Comparison of ENCODE assay signal across 9 mouse cellular contexts in genomic region chr3:89456726-89457665, GRCm38 (mm10). TPM values are rescaled to one million over a fixed set of nuclear protein-coding genes. Genes with fewer than 3 reads are reported as not detected.
A peak's percentile ranks its signal among the peaks of the same experiment; 100 is the strongest.
DNase-seq lines count a peak whose midpoint lies in the region; ATAC-seq and TF ChIP-seq lines count a peak whose summit lies in the region.
"Had no signal": no experiment of that assay in that cellular context is flagged by ENCODE, and none has a peak within 500 bp of the region (broad histone marks: within the 10 kb centered on the region; RNA-seq: fewer than 3 reads in every experiment).

No protein-coding gene starts in this region.

- DNase-seq in testis, postnatal 14 days (ENCODE audit: low spot score), result no peak
- peak; percentile 83 for DNase-seq in adrenal gland, postnatal 10 days
- peak; percentile 87 for DNase-seq in embryonic facial prominence, embryonic 10.5 days (ENCODE audit: low spot score)
- peak; percentile 51 for DNase-seq in liver, adult 2 months (ENCODE audit: extremely low read depth, low read depth, low spot score)

- peaks cover 4% of the 10 kb centered on the region for H3K4me1 ChIP-seq in testis, adult 2 months (ENCODE audit: control insufficient read depth, insufficient read depth, low read length)
- H3K4me1 ChIP-seq in embryonic facial prominence, embryonic 10.5 days, result peaks cover 40% of the 10 kb centered on the region
- H3K4me1 ChIP-seq in liver, adult 2 months (ENCODE audit: control insufficient read depth, insufficient read depth, low read length), result peaks cover 11% of the 10 kb centered on the region; the same call in 1 of the 2 replicates

- no peaks in the 10 kb centered on the region for H3K79me2 ChIP-seq in liver, adult 2 months (ENCODE audit: control insufficient read depth, insufficient read depth, low read length)

- H3K9ac ChIP-seq in liver, adult 2 months (ENCODE audit: low read depth, low read length), result no peak overlapping the region
- H3K9ac ChIP-seq: hindbrain, embryonic 15.5 days had no signal

- H3K36me3 ChIP-seq in testis, adult 2 months (ENCODE audit: control insufficient read depth, insufficient read depth, low read length), result no peaks in the 10 kb centered on the region
- peaks cover 9% of the 10 kb centered on the region for H3K36me3 ChIP-seq in embryonic facial prominence, embryonic 10.5 days (replicated peaks)
- no peaks in the 10 kb centered on the region; the same call in 1 of the 2 replicates for H3K36me3 ChIP-seq in liver, adult 2 months (ENCODE audit: control insufficient read depth, insufficient read depth, low read length)

- H3K4me3 ChIP-seq in testis, adult 2 months (ENCODE audit: control insufficient read depth, low read depth, low read length), result no peak overlapping the region; the same call in 1 of the 2 replicates
- H3K4me3 ChIP-seq in embryonic facial prominence, embryonic 10.5 days, result no peak overlapping the region
- no peak overlapping the region for H3K4me3 ChIP-seq in liver, adult 2 months (ENCODE audit: insufficient read depth, low read depth, low read length)
- H3K4me3 ChIP-seq: hindbrain, embryonic 15.5 days had no signal

- WGBS in embryonic facial prominence, embryonic 10.5 days, result 39% methylated on average over 10 of the region's 10 CpGs
- 40% methylated on average over 10 of the region's 10 CpGs for WGBS in liver, adult 2 months

- H3K9me3 ChIP-seq in embryonic facial prominence, embryonic 10.5 days, result no peaks in the 10 kb centered on the region
- H3K9me3 ChIP-seq: hindbrain, embryonic 15.5 days had no signal

- no peaks in the 10 kb centered on the region for H3K27me3 ChIP-seq in testis, adult 2 months (ENCODE audit: control insufficient read depth, insufficient read depth, low read length)
- no peaks in the 10 kb centered on the region for H3K27me3 ChIP-seq in embryonic facial prominence, embryonic 10.5 days (replicated peaks; ENCODE audit: low read depth, poor library complexity, severe bottlenecking)
- no peaks in the 10 kb centered on the region for H3K27me3 ChIP-seq in liver, adult 2 months (ENCODE audit: control insufficient read depth, insufficient read depth, low read length)
- H3K27me3 ChIP-seq: hindbrain, embryonic 15.5 days had no signal

- TF ChIP-seq CTCF in testis, adult 2 months (IDR thresholded peaks at IDR 0.05; ENCODE audit: control insufficient read depth, insufficient read depth, insufficient replicate concordance, low read depth, low read length), result peak; percentile 52; the same call in 1 of the 2 replicates
- TF ChIP-seq CTCF in liver, adult 2 months (IDR thresholded peaks at IDR 0.05; ENCODE audit: low read depth, low read length), result peak; percentile 88

- peak; percentile 31 for ATAC-seq in inflammation-experienced regulatory T-cells, adult 6 months
- peak; percentile 68 for ATAC-seq in neutrophil, adult 5-6 weeks (ENCODE audit: extremely low read depth, insufficient number of reproducible peaks, low FRiP score, poor library complexity, severe bottlenecking)
- ATAC-seq in activated CD4-positive, CD25-positive, alpha-beta regulatory T cell, adult 4 months, result no peak

- H3K27ac ChIP-seq in testis, adult 2 months (ENCODE audit: control insufficient read depth, insufficient read depth, low read depth, low read length), result no peak overlapping the region
- 0 out of 2 replicates have a peak overlapping the region, but pooled peaks have one; percentile 19 for H3K27ac ChIP-seq in embryonic facial prominence, embryonic 10.5 days (replicated peaks)
- H3K27ac ChIP-seq in liver, adult 2 months (replicated peaks; ENCODE audit: insufficient read depth, low read depth, low read length), result no peak overlapping the region
- H3K27ac ChIP-seq: hindbrain, embryonic 15.5 days had no signal

- TF ChIP-seq POLR2A in testis, adult 2 months (IDR thresholded peaks at IDR 0.05; ENCODE audit: control insufficient read depth, low read depth, low read length), result no peak
- TF ChIP-seq POLR2A in liver, adult 2 months (IDR thresholded peaks at IDR 0.05; ENCODE audit: extremely low read depth, insufficient read depth, low read length), result no peak

RNA-seq across cellular contexts. Expression of gene Pmvk, which starts 2.7 kb away (rescaled TPM):
- 21.0 and 23.1 TPM in 2 replicates for polyA plus RNA-seq in testis, adult 2 months (2012; rRNA removed)
- total RNA-seq in adrenal gland, postnatal 10 days (2021), result 10 to 100 TPM; 15.3 to 17.1 TPM
- polyA plus RNA-seq in embryonic facial prominence, embryonic 10.5 days (2016; fragmentation: Nextera tagmentation; extraction: Ambion mirVana), result 66.4 and 67.6 TPM in 2 replicates
- polyA plus RNA-seq in inflammation-experienced regulatory T-cells, adult 6 months (2017; shearing (Covaris generic)), result 10 to 100 TPM; 34.8 to 40.5 (median 39.0) TPM
- 79.5 and 112 TPM in 2 replicates for total RNA-seq in liver, adult 2 months (2014; rRNA removed)
- 82.1 and 108 TPM in 2 replicates for polyA plus RNA-seq in liver, adult 2 months (2012; rRNA removed)
- total RNA-seq in neutrophil, adult 5-6 weeks (2017), result 22.3 and 24.7 TPM in 2 replicates
- polyA plus RNA-seq in activated CD4-positive, CD25-positive, alpha-beta regulatory T cell, adult 4 months (2017; shearing (Covaris generic)), result 10 to 100 TPM; 31.4 to 41.9 TPM

RNA-seq across cellular contexts. Expression of gene Pbxip1, which starts 20.5 kb away (rescaled TPM):
- polyA plus RNA-seq in testis, adult 2 months (2012; rRNA removed), result 8.2 and 9.9 TPM in 2 replicates
- 10 to 100 TPM; 46.0 to 62.1 TPM for total RNA-seq in adrenal gland, postnatal 10 days (2021)
- 17.5 and 20.1 TPM in 2 replicates for polyA plus RNA-seq in embryonic facial prominence, embryonic 10.5 days (2016; fragmentation: Nextera tagmentation; extraction: Ambion mirVana)
- polyA plus RNA-seq in inflammation-experienced regulatory T-cells, adult 6 months (2017; shearing (Covaris generic)), result 10 to 100 TPM; 41.1 to 46.1 (median 42.2) TPM
- total RNA-seq in liver, adult 2 months (2014; rRNA removed), result 5.7 and 5.9 TPM in 2 replicates
- polyA plus RNA-seq in liver, adult 2 months (2012; rRNA removed), result 6.6 and 9.1 TPM in 2 replicates
- 196 TPM in 2 replicates for total RNA-seq in neutrophil, adult 5-6 weeks (2017)
- 10 to 100 TPM; 35.6 to 47.3 TPM for polyA plus RNA-seq in activated CD4-positive, CD25-positive, alpha-beta regulatory T cell, adult 4 months (2017; shearing (Covaris generic))

RNA-seq across cellular contexts. Expression of gene Pygo2, which starts 27.0 kb away (rescaled TPM):
- polyA plus RNA-seq in testis, adult 2 months (2012; rRNA removed), result 18.1 and 19.6 TPM in 2 replicates
- total RNA-seq in adrenal gland, postnatal 10 days (2021), result 10 to 100 TPM; 34.2 to 36.9 TPM
- 47.4 and 48.9 TPM in 2 replicates for polyA plus RNA-seq in embryonic facial prominence, embryonic 10.5 days (2016; fragmentation: Nextera tagmentation; extraction: Ambion mirVana)
- 1 to 10 TPM; 9.0 to 9.6 (median 9.5) TPM for polyA plus RNA-seq in inflammation-experienced regulatory T-cells, adult 6 months (2017; shearing (Covaris generic))
- total RNA-seq in liver, adult 2 months (2014; rRNA removed), result 4.4 and 9.9 TPM in 2 replicates
- polyA plus RNA-seq in liver, adult 2 months (2012; rRNA removed), result 26.5 and 29.0 TPM in 2 replicates
- 35.8 and 41.4 TPM in 2 replicates for total RNA-seq in neutrophil, adult 5-6 weeks (2017)
- 1 to 10 TPM; 8.6 to 9.6 TPM for polyA plus RNA-seq in activated CD4-positive, CD25-positive, alpha-beta regulatory T cell, adult 4 months (2017; shearing (Covaris generic))

RNA-seq across cellular contexts. Expression of gene Shc1, which starts 38.8 kb away (rescaled TPM):
- 15.7 and 17.3 TPM in 2 replicates for polyA plus RNA-seq in testis, adult 2 months (2012; rRNA removed)
- 100 to 1,000 TPM in 1 of 2 experiments, 10 to 100 TPM in 1; 94.4 to 108 TPM for total RNA-seq in adrenal gland, postnatal 10 days (2021)
- 82.0 and 82.1 TPM in 2 replicates for polyA plus RNA-seq in embryonic facial prominence, embryonic 10.5 days (2016; fragmentation: Nextera tagmentation; extraction: Ambion mirVana)
- 10 to 100 TPM; 31.2 to 34.1 (median 33.7) TPM for polyA plus RNA-seq in inflammation-experienced regulatory T-cells, adult 6 months (2017; shearing (Covaris generic))
- 37.7 and 42.0 TPM in 2 replicates for total RNA-seq in liver, adult 2 months (2014; rRNA removed)
- polyA plus RNA-seq in liver, adult 2 months (2012; rRNA removed), result 56.8 and 57.4 TPM in 2 replicates
- 51.4 and 58.1 TPM in 2 replicates for total RNA-seq in neutrophil, adult 5-6 weeks (2017)
- polyA plus RNA-seq in activated CD4-positive, CD25-positive, alpha-beta regulatory T cell, adult 4 months (2017; shearing (Covaris generic)), result 10 to 100 TPM; 29.6 to 43.2 TPM

RNA-seq across cellular contexts. Expression of gene Cks1b, which starts 38.8 kb away (rescaled TPM):
- polyA plus RNA-seq in testis, adult 2 months (2012; rRNA removed), result 14.7 and 16.5 TPM in 2 replicates
- total RNA-seq in adrenal gland, postnatal 10 days (2021), result 10 to 100 TPM; 39.8 to 43.2 TPM
- polyA plus RNA-seq in embryonic facial prominence, embryonic 10.5 days (2016; fragmentation: Nextera tagmentation; extraction: Ambion mirVana), result 786 and 805 TPM in 2 replicates
- polyA plus RNA-seq in inflammation-experienced regulatory T-cells, adult 6 months (2017; shearing (Covaris generic)), result 100 to 1,000 TPM in 1 of 3 experiments, 10 to 100 TPM in 2; 23.3 to 176 (median 34.8) TPM
- total RNA-seq in liver, adult 2 months (2014; rRNA removed), result 3.0 and 6.0 TPM in 2 replicates
- polyA plus RNA-seq in liver, adult 2 months (2012; rRNA removed), result 7.9 and 11.0 TPM in 2 replicates
- total RNA-seq in neutrophil, adult 5-6 weeks (2017), result 1.6 and 2.4 TPM in 2 replicates
- polyA plus RNA-seq in activated CD4-positive, CD25-positive, alpha-beta regulatory T cell, adult 4 months (2017; shearing (Covaris generic)), result 10 to 100 TPM; 70.8 to 92.3 TPM
